Mouse (Mus musculus) kidney, embryonic 15.5 days (tissue): ENCODE results near the gene Mroh2a. TPM values are rescaled to one million over a fixed set of nuclear protein-coding genes. Genes with fewer than 3 reads are reported as not detected.

Source experiments
- ATAC-seq: fragments of 200-750 bp; cut with Nextera tagmentation; replicated peaks from 2 replicates; pipeline ENCODE4 v1.8.0; 2017; ENCODE audit warnings: moderate TSS enrichment; ENCODE audit not compliant: low FRiP score
- H3K27ac ChIP-seq: fragments of 300-500 bp; sonication (generic); 2 replicates; pipeline ENCODE4 v1.5.1; 2015; ENCODE audit warnings: mild to moderate bottlenecking, inconsistent platforms
- H3K27me3 ChIP-seq: fragments of 300-500 bp; sonication (generic); 2 replicates; pipeline ENCODE4 v1.6.1; 2015; ENCODE audit warnings: inconsistent platforms
- H3K36me3 ChIP-seq: fragments of 300-500 bp; sonication (generic); 2 replicates; pipeline ENCODE4 v1.6.1; 2015; ENCODE audit warnings: inconsistent platforms
- H3K4me1 ChIP-seq: fragments of 300-500 bp; sonication (generic); 2 replicates; pipeline ENCODE4 v1.6.1; 2015; ENCODE audit warnings: inconsistent platforms
- H3K4me2 ChIP-seq: fragments of 300-500 bp; sonication (generic); 2 replicates; pipeline ENCODE4 v1.6.1; 2015; ENCODE audit warnings: moderate library complexity, mild to moderate bottlenecking, inconsistent platforms
- H3K4me3 ChIP-seq: fragments of 300-500 bp; sonication (generic); replicated peaks from 2 replicates; pipeline ENCODE4 v1.5.1; 2015; ENCODE audit warnings: mild to moderate bottlenecking, inconsistent platforms
- H3K9ac ChIP-seq: fragments of 300-500 bp; sonication (generic); 2 replicates; pipeline ENCODE4 v1.6.1; 2015; ENCODE audit warnings: mild to moderate bottlenecking, inconsistent platforms
- H3K9me3 ChIP-seq: fragments of 300-500 bp; sonication (generic); replicated peaks from 2 replicates; pipeline ENCODE4 v1.6.1; 2016; ENCODE audit warnings: inconsistent platforms
- WGBS: fragments of 180-500 bp; shearing (Covaris S2); methylation state at CpG from one replicate; pipeline ENCODE4 v1.1.7; 2015; ENCODE audit warnings: mixed read lengths; 5-methylcytosine and 5-hydroxymethylcytosine counted together
- polyA plus RNA-seq: library from polyadenylated mRNA; unstranded; fragments of >200 nt; fragmentation: Nextera tagmentation; extraction: Ambion mirVana; gene quantifications from 2 replicates; pipeline ENCODE4 v1.2.1, GENCODE M21; 2015

Mroh2a gene
- polyA plus RNA-seq, 1 experiment from 2014 or later, result 1.3 TPM

GRCm38 (mm10) chr1:88231803-88232499, 5.2 kb downstream of the Mroh2a start:
- no peak for ATAC-seq
- H3K9me3 ChIP-seq, result peaks cover 94% of the 10 kb centered on the region
- no peak overlapping the region for H3K4me2 ChIP-seq

GRCm38 (mm10) chr1:88232664-88233380, 6.0 kb downstream of the Mroh2a start:
- no peaks in the 10 kb centered on the region for H3K36me3 ChIP-seq
- H3K9ac ChIP-seq, result no peak overlapping the region
- H3K4me3 ChIP-seq, result no peak overlapping the region
- ATAC-seq, result no peak
- H3K27me3 ChIP-seq, result no peaks in the 10 kb centered on the region
- H3K4me2 ChIP-seq, result no peak overlapping the region
- no peaks in the 10 kb centered on the region for H3K4me1 ChIP-seq
- H3K27ac ChIP-seq, result no peak overlapping the region
- H3K9me3 ChIP-seq, result peaks cover 93% of the 10 kb centered on the region
- whole genome bisulfite sequencing, result 57% methylated on average over 3 of the region's 3 CpGs

More at GRCm38 (mm10) chr1:88231803-88232499, 5.2 kb downstream of the Mroh2a start:
- Histone ChIP-seq H3K9ac (no peak overlapping the region), H3K4me1 (no peaks in the 10 kb centered on the region), H3K27me3 (no peaks in the 10 kb centered on the region), H3K27ac (no peak overlapping the region), H3K4me3 (no peak overlapping the region), H3K36me3 (no peaks in the 10 kb centered on the region)
- 68% methylated on average over 7 of the region's 7 CpGs for WGBS

DNA sequence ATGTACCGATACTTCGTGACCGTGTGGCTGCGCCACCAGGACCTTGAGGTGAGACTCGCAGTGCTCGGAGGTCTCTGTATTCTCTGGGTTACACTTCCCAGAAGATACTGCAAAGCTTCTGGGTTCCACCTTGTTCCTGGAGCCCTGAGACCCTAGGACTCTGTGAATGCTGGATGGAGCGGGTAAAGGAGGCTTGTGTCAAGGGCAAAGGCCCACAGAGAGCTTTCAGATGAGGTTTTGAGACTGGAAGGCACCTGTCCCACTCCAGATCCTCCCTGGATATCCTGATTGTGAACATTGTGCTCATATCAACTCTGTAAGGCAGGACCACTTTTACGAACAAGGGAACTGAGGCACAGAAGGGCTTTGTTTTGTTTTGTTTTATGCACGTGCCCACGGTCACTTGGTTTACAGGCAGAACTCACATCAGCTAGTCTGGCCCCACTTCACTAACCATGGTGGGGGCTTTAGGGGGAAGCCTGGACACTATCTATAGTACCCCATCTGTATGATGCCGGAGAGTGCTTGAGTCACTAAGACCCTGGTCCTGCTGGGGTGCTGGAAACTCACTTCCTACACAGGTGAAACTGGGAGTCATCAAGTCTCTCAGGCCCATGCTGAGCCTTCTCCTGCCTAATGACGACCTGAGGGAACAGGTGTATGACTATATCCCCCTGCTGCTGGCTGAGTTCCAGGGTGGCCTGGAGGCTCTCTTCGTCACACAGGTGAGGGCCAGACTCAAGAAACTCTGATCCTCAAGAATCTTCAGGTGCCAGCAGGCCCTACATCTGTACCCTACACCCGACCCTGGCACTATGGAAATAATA, 6.8 kb downstream of the Mroh2a start:
- H3K9me3 ChIP-seq, result peaks cover 93% of the 10 kb centered on the region
- no peaks in the 10 kb centered on the region for H3K27me3 ChIP-seq
- no peaks in the 10 kb centered on the region for H3K4me1 ChIP-seq
- no peak overlapping the region for H3K4me3 ChIP-seq
- no peak for ATAC-seq
- no peak overlapping the region for H3K4me2 ChIP-seq
- H3K36me3 ChIP-seq, result no peaks in the 10 kb centered on the region
- H3K9ac ChIP-seq, result no peak overlapping the region
- WGBS, result 69% methylated on average over 14 of the region's 14 CpGs
- H3K27ac ChIP-seq, result no peak overlapping the region

GRCm38 (mm10) chr1:88234248-88234610, 7.4 kb downstream of the Mroh2a start:
- H3K4me3 ChIP-seq, result no peak overlapping the region
- no peak overlapping the region for H3K9ac ChIP-seq
- no peaks in the 10 kb centered on the region for H3K4me1 ChIP-seq
- H3K27me3 ChIP-seq, result no peaks in the 10 kb centered on the region
- H3K27ac ChIP-seq, result no peak overlapping the region
- no peak overlapping the region for H3K4me2 ChIP-seq
- ATAC-seq, result no peak
- H3K36me3 ChIP-seq, result no peaks in the 10 kb centered on the region
- H3K9me3 ChIP-seq, result peaks cover 93% of the 10 kb centered on the region
- WGBS, result 68% methylated on average over 4 of the region's 4 CpGs

- H3K4me1 ChIP-seq, result no peaks in the 10 kb centered on the region
- H3K9me3 ChIP-seq, result peaks cover 93% of the 10 kb centered on the region
- H3K27ac ChIP-seq, result no peak overlapping the region
- H3K4me2 ChIP-seq, result no peak overlapping the region
- no peak overlapping the region for H3K4me3 ChIP-seq
- H3K27me3 ChIP-seq, result no peaks in the 10 kb centered on the region
- no peaks in the 10 kb centered on the region for H3K36me3 ChIP-seq
- no peak for ATAC-seq
- H3K9ac ChIP-seq, result no peak overlapping the region
- 46% methylated on average over 5 of the region's 5 CpGs for WGBS
Measured at GRCm38 (mm10) chr1:88234646-88235045, 7.9 kb downstream of the Mroh2a start.

DNA sequence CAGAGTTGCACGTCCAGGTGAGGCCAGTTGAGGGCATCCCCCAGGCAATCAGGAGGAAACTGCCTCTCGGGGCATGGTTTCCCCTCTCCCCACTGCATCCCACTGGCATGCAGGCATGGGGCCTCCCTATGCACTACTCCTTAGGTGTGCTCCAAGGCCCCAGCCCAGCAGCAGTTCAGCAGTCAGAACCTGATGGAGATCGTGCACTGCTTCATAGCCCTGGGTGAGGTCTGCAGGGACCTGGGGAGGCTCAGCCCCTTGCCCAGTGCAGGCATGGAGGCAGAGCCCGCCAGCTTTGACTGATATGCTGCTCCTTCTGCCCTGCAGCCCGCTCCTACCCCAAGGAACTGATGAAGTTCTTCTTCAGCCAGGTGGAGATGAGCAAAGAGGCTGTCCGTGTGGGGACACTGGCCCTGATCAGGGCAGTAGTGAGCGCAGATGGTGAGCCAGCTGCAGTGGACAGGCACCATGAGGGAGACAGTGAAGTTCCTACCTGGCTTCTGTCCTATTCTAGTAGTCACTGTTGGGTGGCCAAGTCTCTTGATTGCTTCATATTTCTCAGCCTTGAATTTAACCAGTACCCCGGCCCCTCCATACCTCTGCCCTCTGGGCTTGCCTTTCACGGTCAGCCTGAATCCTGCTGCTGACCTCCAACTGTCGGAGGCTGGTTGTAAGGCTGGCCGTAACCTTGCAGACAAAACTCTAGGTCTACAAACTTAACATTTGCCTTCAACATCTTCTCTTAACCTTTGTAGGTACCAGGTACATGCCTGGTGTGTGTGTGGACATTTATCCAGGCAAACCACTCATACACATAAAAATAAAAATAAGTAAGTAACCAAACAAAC, 8.5 kb downstream of the Mroh2a start:
- Histone ChIP-seq H3K4me3 (no peak overlapping the region), H3K36me3 (no peaks in the 10 kb centered on the region), H3K9me3 (peaks cover 93% of the 10 kb centered on the region), H3K27ac (no peak overlapping the region), H3K27me3 (no peaks in the 10 kb centered on the region), H3K4me2 (no peak overlapping the region), H3K4me1 (no peaks in the 10 kb centered on the region), H3K9ac (no peak overlapping the region)
- no peak for ATAC-seq
- 66% methylated on average over 11 of the region's 11 CpGs for WGBS

- ATAC-seq, result peak; percentile 34; the same call in 1 of the 2 replicates
- H3K27me3 ChIP-seq, result no peaks in the 10 kb centered on the region
- H3K4me1 ChIP-seq, result no peaks in the 10 kb centered on the region
- no peak overlapping the region for H3K9ac ChIP-seq
- H3K9me3 ChIP-seq, result peaks cover 94% of the 10 kb centered on the region
- H3K4me3 ChIP-seq, result no peak overlapping the region
- no peaks in the 10 kb centered on the region for H3K36me3 ChIP-seq
- WGBS, result 59% methylated on average over 4 of the region's 4 CpGs
- no peak overlapping the region for H3K4me2 ChIP-seq
- H3K27ac ChIP-seq, result no peak overlapping the region
Measured at GRCm38 (mm10) chr1:88235894-88236415, 9.2 kb downstream of the Mroh2a start.

GRCm38 (mm10) chr1:88237311-88237710, 10.5 kb downstream of the Mroh2a start:
- H3K9me3 ChIP-seq, result peaks cover 86% of the 10 kb centered on the region
- 78% methylated on average over 5 of the region's 5 CpGs for WGBS
- H3K4me1 ChIP-seq, result no peaks in the 10 kb centered on the region
- no peak overlapping the region for H3K4me2 ChIP-seq
- ATAC-seq, result no peak
- H3K4me3 ChIP-seq, result no peak overlapping the region
- no peaks in the 10 kb centered on the region for H3K27me3 ChIP-seq
- H3K9ac ChIP-seq, result no peak overlapping the region
- no peak overlapping the region for H3K27ac ChIP-seq
- H3K36me3 ChIP-seq, result no peaks in the 10 kb centered on the region

- no peak overlapping the region for H3K9ac ChIP-seq
- H3K4me3 ChIP-seq, result no peak overlapping the region
- no peaks in the 10 kb centered on the region for H3K4me1 ChIP-seq
- H3K27me3 ChIP-seq, result no peaks in the 10 kb centered on the region
- no peak for ATAC-seq
- H3K9me3 ChIP-seq, result peaks cover 84% of the 10 kb centered on the region
- no peak overlapping the region for H3K4me2 ChIP-seq
- no peaks in the 10 kb centered on the region for H3K36me3 ChIP-seq
- no peak overlapping the region for H3K27ac ChIP-seq
- 76% methylated on average over 6 of the region's 6 CpGs for WGBS
Measured at GRCm38 (mm10) chr1:88238771-88239170, 12.0 kb downstream of the Mroh2a start.

- H3K36me3 ChIP-seq, result no peaks in the 10 kb centered on the region
- H3K4me3 ChIP-seq, result no peak overlapping the region
- ATAC-seq, result no peak
- no peaks in the 10 kb centered on the region for H3K27me3 ChIP-seq
- no peaks in the 10 kb centered on the region for H3K4me1 ChIP-seq
- no peak overlapping the region for H3K4me2 ChIP-seq
- 72% methylated on average over 5 of the region's 5 CpGs for WGBS
- no peak overlapping the region for H3K9ac ChIP-seq
- no peak overlapping the region for H3K27ac ChIP-seq
- H3K9me3 ChIP-seq, result peaks cover 75% of the 10 kb centered on the region
Measured at GRCm38 (mm10) chr1:88240072-88240471, 13.3 kb downstream of the Mroh2a start.

DNA sequence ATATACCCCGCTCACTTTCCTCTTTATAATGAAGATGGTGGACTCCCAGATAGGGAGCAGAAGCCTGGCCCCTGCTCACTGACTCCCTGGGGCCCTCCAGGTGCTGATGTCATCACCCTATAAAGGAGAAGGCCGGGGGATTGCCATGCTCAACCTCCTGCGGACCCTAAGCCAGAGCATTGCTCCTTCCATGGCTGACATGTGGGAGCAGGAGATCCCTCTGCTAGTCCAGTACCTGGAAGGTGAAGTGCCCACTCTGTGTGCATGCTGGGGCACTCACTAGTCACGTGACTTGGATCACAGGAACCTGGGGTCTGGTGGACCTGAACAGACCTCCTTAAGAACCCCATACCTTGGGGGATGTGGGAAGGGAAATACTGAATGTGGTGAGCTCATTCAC, 13.8 kb downstream of the Mroh2a start:
- Histone ChIP-seq H3K9me3 (peaks cover 72% of the 10 kb centered on the region), H3K4me2 (no peak overlapping the region), H3K4me1 (no peaks in the 10 kb centered on the region), H3K27me3 (no peaks in the 10 kb centered on the region), H3K27ac (no peak overlapping the region), H3K9ac (no peak overlapping the region), H3K36me3 (no peaks in the 10 kb centered on the region), H3K4me3 (no peak overlapping the region)
- 70% methylated on average over 4 of the region's 4 CpGs for WGBS
- ATAC-seq, result no peak; the same call in 1 of the 2 replicates
